Mouse (Mus musculus): ENCODE data around the gene Gm49403. TPM values are rescaled to one million over a fixed set of nuclear protein-coding genes. Genes with fewer than 3 reads are reported as not detected.
A peak's percentile ranks its signal among the peaks of the same experiment; 100 is the strongest.
"Not testable (repeated sequence)": the region's sequence is repeated elsewhere in the genome, so short reads cannot be mapped to it uniquely, and the experiment has no call there.

Gm49403 gene
- polyA plus RNA-seq, 1 experiment from 2014 or later: not detected

- H3K4me1 ChIP-seq (replicated peaks): peaks cover 30% of the 10 kb centered on the region
- 96% methylated on average over 7 of the region's 7 CpGs for WGBS
- ATAC-seq (ENCODE audit: low read depth): no peak
- peaks cover 53% of the 10 kb centered on the region for H3K36me3 ChIP-seq
- no peak overlapping the region for H3K4me2 ChIP-seq
- no peak overlapping the region for H3K9ac ChIP-seq
- H3K27me3 ChIP-seq: no peaks in the 10 kb centered on the region
- H3K4me3 ChIP-seq: no peak overlapping the region
- H3K27ac ChIP-seq (replicated peaks): no peak overlapping the region
- H3K9me3 ChIP-seq: no peaks in the 10 kb centered on the region
Observed at GRCm38 (mm10) chr19:8875031-8875430, 8.7 kb upstream of the Gm49403 start.

- H3K27ac ChIP-seq (replicated peaks): peak within 1 kb of the TSS; percentile 88
- H3K9me3 ChIP-seq: no peaks in the 10 kb centered on the region
- H3K9ac ChIP-seq: peak within 1 kb of the TSS; percentile 82
- under 1% methylated on average over 42 of the region's 42 CpGs for WGBS
- no peaks in the 10 kb centered on the region for H3K27me3 ChIP-seq
- H3K4me1 ChIP-seq (replicated peaks): peaks cover 15% of the 10 kb centered on the region
- peak; percentile 98 for ATAC-seq (ENCODE audit: low read depth)
- H3K4me2 ChIP-seq: peak within 1 kb of the TSS; percentile 70
- H3K36me3 ChIP-seq: peaks cover 28% of the 10 kb centered on the region
- H3K4me3 ChIP-seq: peak within 1 kb of the TSS; percentile 83
Observed at GRCm38 (mm10) chr19:8880311-8881033, 3.3 kb upstream of the Gm49403 start, which contains the start of gene Uqcc3. Uqcc3 (minus strand) TSS chr19:8880923.

GRCm38 (mm10) chr19:8881034-8881392, 2.7 kb upstream of the Gm49403 start:
- Histone ChIP-seq H3K9me3 (no peaks in the 10 kb centered on the region), H3K4me2 (peak overlapping the region; percentile 70), H3K4me1 (replicated peaks) (peaks cover 15% of the 10 kb centered on the region), H3K27ac (replicated peaks) (no peak overlapping the region), H3K4me3 (peak overlapping the region; percentile 83), H3K9ac (peak overlapping the region; percentile 82), H3K36me3 (peaks cover 22% of the 10 kb centered on the region), H3K27me3 (no peaks in the 10 kb centered on the region)
- ATAC-seq (ENCODE audit: low read depth): 0 out of 2 replicates have a peak, but pooled peaks have one; percentile 4
- 12% methylated on average over 3 of the region's 3 CpGs for WGBS

GRCm38 (mm10) chr19:8886916-8887584, 3.3 kb downstream of the Gm49403 start:
- Histone ChIP-seq H3K36me3 (peaks cover 14% of the 10 kb centered on the region), H3K4me3 (no peak overlapping the region), H3K9me3 (no peaks in the 10 kb centered on the region), H3K4me2 (peak overlapping the region; percentile 80), H3K9ac (no peak overlapping the region), H3K27ac (replicated peaks) (no peak overlapping the region), H3K27me3 (no peaks in the 10 kb centered on the region), H3K4me1 (replicated peaks) (peaks cover 19% of the 10 kb centered on the region)
- WGBS: 56% methylated on average over 1 of the region's 1 CpGs
- no peak for ATAC-seq (ENCODE audit: low read depth)

GRCm38 (mm10) chr19:8887585-8888463, 4.1 kb downstream of the Gm49403 start:
- ATAC-seq (ENCODE audit: low read depth): no peak
- H3K27ac ChIP-seq (replicated peaks): peak overlapping the region; percentile 91
- peak overlapping the region; percentile 60 for H3K4me3 ChIP-seq
- H3K4me1 ChIP-seq (replicated peaks): peaks cover 25% of the 10 kb centered on the region
- H3K36me3 ChIP-seq: peaks cover 14% of the 10 kb centered on the region
- no peaks in the 10 kb centered on the region for H3K9me3 ChIP-seq
- peak overlapping the region; percentile 85 for H3K9ac ChIP-seq
- peak overlapping the region; percentile 80 for H3K4me2 ChIP-seq
- no peaks in the 10 kb centered on the region for H3K27me3 ChIP-seq
- WGBS: 13% methylated on average over 19 of the region's 19 CpGs

- no peaks in the 10 kb centered on the region for H3K9me3 ChIP-seq
- WGBS: under 1% methylated on average over 58 of the region's 58 CpGs
- H3K9ac ChIP-seq: peak within 1 kb of the TSS; percentile 85
- H3K36me3 ChIP-seq: peaks cover 14% of the 10 kb centered on the region
- H3K4me3 ChIP-seq: peak within 1 kb of the TSS; percentile 60
- no peaks in the 10 kb centered on the region for H3K27me3 ChIP-seq
- peak; percentile 95 for ATAC-seq (ENCODE audit: low read depth)
- peak within 1 kb of the TSS; percentile 91 for H3K27ac ChIP-seq (replicated peaks)
- H3K4me2 ChIP-seq: peak within 1 kb of the TSS; percentile 80
- H3K4me1 ChIP-seq (replicated peaks): peaks cover 31% of the 10 kb centered on the region
Observed at GRCm38 (mm10) chr19:8888511-8889385, 5.0 kb downstream of the Gm49403 start, which contains the start of the genes 1810009A15Rik and Gm49416. 1810009A15Rik (plus strand) TSS chr19:8888853. Gm49416 (plus strand) TSS chr19:8888926.

- Histone ChIP-seq H3K9ac (peak within 1 kb of the TSS; percentile 97), H3K4me1 (replicated peaks) (peaks cover 42% of the 10 kb centered on the region), H3K4me3 (peak within 1 kb of the TSS; percentile 85), H3K36me3 (peaks cover 32% of the 10 kb centered on the region), H3K9me3 (no peaks in the 10 kb centered on the region), H3K27me3 (no peaks in the 10 kb centered on the region), H3K4me2 (peak within 1 kb of the TSS; percentile 97), H3K27ac (replicated peaks) (peak within 1 kb of the TSS; percentile 90)
- peak; percentile 21 for ATAC-seq (ENCODE audit: low read depth)
- WGBS: 3% methylated on average over 54 of the region's 54 CpGs
Observed at GRCm38 (mm10) chr19:8892829-8893766, 9.4 kb downstream of the Gm49403 start, which contains the start of gene Ints5. Ints5 (plus strand) TSS chr19:8893005.

- Histone ChIP-seq H3K27me3 (no peaks in the 10 kb centered on the region), H3K9me3 (no peaks in the 10 kb centered on the region), H3K4me3 (no peak overlapping the region), H3K9ac (0 out of 2 replicates have a peak overlapping the region, but pooled peaks have one; percentile 13), H3K27ac (replicated peaks) (no peak overlapping the region), H3K4me2 (no peak overlapping the region), H3K36me3 (peaks cover 27% of the 10 kb centered on the region), H3K4me1 (replicated peaks) (peaks cover 48% of the 10 kb centered on the region)
- no peak for ATAC-seq (ENCODE audit: low read depth)
- 97% methylated on average over 9 of the region's 9 CpGs for WGBS
Observed at GRCm38 (mm10) chr19:8895397-8895960, 11.7 kb downstream of the Gm49403 start.

- peaks cover 53% of the 10 kb centered on the region for H3K4me1 ChIP-seq (replicated peaks)
- H3K4me2 ChIP-seq; ATAC-seq (ENCODE audit: low read depth); H3K27me3 ChIP-seq; H3K9me3 ChIP-seq; H3K4me3 ChIP-seq: not testable (repeated sequence)
- H3K36me3 ChIP-seq: peaks cover 21% of the 10 kb centered on the region
- 89% methylated on average over 5 of the region's 5 CpGs for WGBS
- peak overlapping the region; percentile 85; the same call in 1 of the 2 replicates for H3K27ac ChIP-seq (replicated peaks)
- H3K9ac ChIP-seq: peak overlapping the region; percentile 95
Observed at GRCm38 (mm10) chr19:8896231-8896630, 12.5 kb downstream of the Gm49403 start.

Measured in neural tube, embryonic 13.5 days (tissue).